Mouse (Mus musculus) limb, embryonic 15.5 days (tissue): Measurements from ENCODE around the gene Calm1. TPM values are rescaled to one million over a fixed set of nuclear protein-coding genes. Genes with fewer than 3 reads are reported as not detected.

Experiments
- ATAC-seq: fragments of 200-750 bp; cut with Nextera tagmentation; 2 replicates; pipeline ENCODE4 v1.8.0; 2017; ENCODE audit warnings: low read depth, moderate TSS enrichment; ENCODE audit not compliant: insufficient number of reproducible peaks, low FRiP score, low TSS enrichment
- H3K27ac ChIP-seq: fragments of 300-500 bp; sonication (generic); 2 replicates; pipeline ENCODE4 v1.5.1; 2015; ENCODE audit warnings: moderate library complexity, mild to moderate bottlenecking, inconsistent platforms
- H3K27me3 ChIP-seq: fragments of 300-500 bp; sonication (generic); 2 replicates; pipeline ENCODE4 v1.6.1; 2015; ENCODE audit warnings: inconsistent platforms
- H3K36me3 ChIP-seq: fragments of 300-500 bp; sonication (generic); 2 replicates; pipeline ENCODE4 v1.6.1; 2015; ENCODE audit warnings: inconsistent platforms
- H3K4me1 ChIP-seq: fragments of 300-500 bp; sonication (generic); 2 replicates; pipeline ENCODE4 v1.6.1; 2015; ENCODE audit warnings: inconsistent platforms
- H3K4me2 ChIP-seq: fragments of 300-500 bp; sonication (generic); 2 replicates; pipeline ENCODE4 v1.6.1; 2015; ENCODE audit warnings: mild to moderate bottlenecking, inconsistent platforms
- H3K4me3 ChIP-seq: fragments of 300-500 bp; sonication (generic); 2 replicates; pipeline ENCODE4 v1.5.1; 2015; ENCODE audit warnings: mild to moderate bottlenecking, inconsistent platforms
- H3K9ac ChIP-seq: fragments of 300-500 bp; sonication (generic); 2 replicates; pipeline ENCODE4 v1.6.1; 2015; ENCODE audit warnings: inconsistent platforms
- H3K9me3 ChIP-seq: fragments of 300-500 bp; sonication (generic); 2 replicates; pipeline ENCODE4 v1.6.1; 2016; ENCODE audit warnings: inconsistent platforms
- WGBS: fragments of 180-500 bp; shearing (Covaris S2); methylation state at CpG from one replicate; pipeline ENCODE4 v1.1.7; 2015; 5-methylcytosine and 5-hydroxymethylcytosine counted together
- polyA plus RNA-seq: library from polyadenylated mRNA; unstranded; fragments of >200 nt; fragmentation: Nextera tagmentation; extraction: Ambion mirVana; gene quantifications from 2 replicates; pipeline ENCODE4 v1.2.1, GENCODE M21; 2015

Gene Calm1
- polyA plus RNA-seq, 1 experiment from 2014 or later = 1,465 TPM

GRCm38 (mm10) chr12:100200645-100201362 is 1.6 kb downstream of the Calm1 start:
- Histone ChIP-seq H3K9me3 (no peaks in the 10 kb centered on the region), H3K9ac (peak overlapping the region; percentile 93), H3K4me3 (peak overlapping the region; percentile 100), H3K4me1 (peaks cover 34% of the 10 kb centered on the region), H3K27ac (peak overlapping the region; percentile 91), H3K4me2 (peak overlapping the region; percentile 90), H3K27me3 (no peaks in the 10 kb centered on the region), H3K36me3 (peaks cover 31% of the 10 kb centered on the region)
- peak; percentile 13; the same call in 1 of the 2 replicates for ATAC-seq
- WGBS = 4% methylated on average over 29 of the region's 29 CpGs

DNA sequence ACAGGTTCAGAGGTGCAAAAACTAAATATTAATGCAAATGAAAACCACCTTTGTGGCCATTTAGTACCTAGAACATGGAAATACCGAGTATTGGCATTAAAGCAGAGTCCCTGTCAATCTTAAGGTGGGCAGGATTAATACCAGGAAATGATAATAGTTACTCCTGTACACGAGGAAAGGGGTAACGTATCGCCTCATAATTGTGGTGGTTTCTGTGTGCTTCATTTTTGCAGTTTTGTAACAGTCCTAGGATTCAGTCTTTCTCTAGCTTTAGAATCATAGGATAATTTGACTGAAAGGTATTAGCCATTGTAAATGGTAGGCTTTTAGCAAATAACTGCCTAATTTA is 2.1 kb downstream of the Calm1 start:
- Histone ChIP-seq H3K27me3 (no peaks in the 10 kb centered on the region), H3K4me3 (peak overlapping the region; percentile 100), H3K9ac (no peak overlapping the region), H3K4me1 (peaks cover 34% of the 10 kb centered on the region), H3K4me2 (peak overlapping the region; percentile 90), H3K27ac (no peak overlapping the region), H3K9me3 (no peaks in the 10 kb centered on the region), H3K36me3 (peaks cover 37% of the 10 kb centered on the region)
- WGBS = 20% methylated on average over 4 of the region's 4 CpGs
- no peak for ATAC-seq

DNA sequence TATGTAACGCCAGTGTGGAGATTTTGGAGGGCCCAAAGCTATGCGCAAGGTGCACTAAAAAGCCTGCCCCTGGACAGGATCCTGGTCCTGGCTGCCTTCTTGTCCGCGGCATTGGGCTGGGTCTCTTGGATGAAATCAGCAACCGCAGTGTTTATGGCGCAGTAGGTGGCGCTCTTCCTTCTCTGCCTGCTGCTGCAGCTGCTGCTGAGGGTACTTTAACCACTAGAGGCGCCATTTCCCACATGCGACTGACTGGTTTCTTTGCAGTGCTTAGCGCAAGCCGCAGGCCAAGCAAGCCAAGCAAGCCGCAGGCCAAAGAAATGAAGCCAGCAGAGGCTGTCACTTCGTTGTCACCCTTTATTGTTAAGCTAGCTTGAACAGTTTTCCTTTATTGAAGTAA is 2.6 kb downstream of the Calm1 start:
- WGBS = 1% methylated on average over 13 of the region's 13 CpGs
- ATAC-seq = no peak

GRCm38 (mm10) chr12:100203759-100204158 is 4.5 kb downstream of the Calm1 start:
- Histone ChIP-seq H3K27me3 (no peaks in the 10 kb centered on the region), H3K4me2 (no peak overlapping the region), H3K36me3 (peaks cover 61% of the 10 kb centered on the region), H3K4me3 (no peak overlapping the region), H3K4me1 (peaks cover 34% of the 10 kb centered on the region), H3K9me3 (no peaks in the 10 kb centered on the region), H3K27ac (no peak overlapping the region), H3K9ac (no peak overlapping the region)
- WGBS = 54% methylated on average over 3 of the region's 3 CpGs
- ATAC-seq = no peak

More for the DNA sequence above, 2.6 kb downstream of the Calm1 start:
- Histone ChIP-seq H3K36me3 (peaks cover 42% of the 10 kb centered on the region), H3K4me1 (peaks cover 34% of the 10 kb centered on the region), H3K27me3 (no peaks in the 10 kb centered on the region), H3K4me2 (peak overlapping the region; percentile 90), H3K9me3 (no peaks in the 10 kb centered on the region), H3K9ac (no peak overlapping the region), H3K27ac (no peak overlapping the region), H3K4me3 (peak overlapping the region; percentile 100)

- Histone ChIP-seq H3K36me3 (peaks cover 72% of the 10 kb centered on the region), H3K4me3 (no peak overlapping the region), H3K27ac (no peak overlapping the region), H3K4me2 (no peak overlapping the region), H3K9me3 (no peaks in the 10 kb centered on the region), H3K4me1 (peaks cover 31% of the 10 kb centered on the region), H3K9ac (no peak overlapping the region), H3K27me3 (no peaks in the 10 kb centered on the region)
- no peak for ATAC-seq
- WGBS = 91% methylated on average over 8 of the region's 8 CpGs
Measured at GRCm38 (mm10) chr12:100205156-100205555, 5.9 kb downstream of the Calm1 start.

GRCm38 (mm10) chr12:100206521-100206920 is 7.3 kb downstream of the Calm1 start:
- H3K4me1 ChIP-seq = peaks cover 34% of the 10 kb centered on the region
- no peaks in the 10 kb centered on the region for H3K27me3 ChIP-seq
- no peak overlapping the region for H3K4me3 ChIP-seq
- H3K36me3 ChIP-seq = peaks cover 72% of the 10 kb centered on the region
- 74% methylated on average over 3 of the region's 3 CpGs for WGBS
- H3K27ac ChIP-seq = no peak overlapping the region
- ATAC-seq = no peak
- H3K4me2 ChIP-seq = no peak overlapping the region
- H3K9me3 ChIP-seq = no peaks in the 10 kb centered on the region
- H3K9ac ChIP-seq = no peak overlapping the region

GRCm38 (mm10) chr12:100206926-100207325 is 7.7 kb downstream of the Calm1 start:
- H3K36me3 ChIP-seq = peaks cover 72% of the 10 kb centered on the region
- H3K4me1 ChIP-seq = peaks cover 31% of the 10 kb centered on the region
- WGBS = 70% methylated on average over 5 of the region's 5 CpGs
- no peak overlapping the region for H3K27ac ChIP-seq
- ATAC-seq = no peak
- no peak overlapping the region for H3K4me3 ChIP-seq
- H3K9ac ChIP-seq = no peak overlapping the region
- H3K9me3 ChIP-seq = no peaks in the 10 kb centered on the region
- no peaks in the 10 kb centered on the region for H3K27me3 ChIP-seq
- no peak overlapping the region for H3K4me2 ChIP-seq

GRCm38 (mm10) chr12:100209701-100210478 is 10.7 kb downstream of the Calm1 start:
- peak overlapping the region; percentile 59 for H3K27ac ChIP-seq
- WGBS = 76% methylated on average over 10 of the region's 10 CpGs

DNA sequence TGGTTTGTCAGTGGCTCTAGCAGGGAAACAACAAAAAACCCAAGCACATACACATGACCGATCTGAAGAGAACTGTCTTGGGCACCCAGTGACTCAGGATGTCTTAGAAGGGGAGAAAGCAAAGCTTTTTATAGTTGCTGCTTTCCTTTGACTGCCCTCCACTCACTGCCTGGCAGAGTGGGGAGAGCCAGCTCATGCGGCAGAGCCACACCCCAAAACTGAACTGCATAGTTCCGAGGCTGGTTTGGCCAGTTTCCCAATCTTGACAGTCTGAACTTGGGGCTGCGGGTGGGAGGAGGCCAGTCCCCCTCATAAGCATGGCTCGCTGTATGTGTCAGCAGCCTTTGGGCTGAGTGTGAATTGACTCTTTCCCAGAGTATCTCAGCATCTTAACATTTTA is 11.7 kb downstream of the Calm1 start:
- H3K36me3 ChIP-seq = peaks cover 39% of the 10 kb centered on the region
- no peaks in the 10 kb centered on the region for H3K9me3 ChIP-seq
- peak overlapping the region; percentile 59 for H3K27ac ChIP-seq
- no peak overlapping the region for H3K9ac ChIP-seq
- H3K4me3 ChIP-seq = no peak overlapping the region
- WGBS = 22% methylated on average over 5 of the region's 5 CpGs
- H3K4me1 ChIP-seq = peaks cover 13% of the 10 kb centered on the region
- H3K27me3 ChIP-seq = no peaks in the 10 kb centered on the region
- no peak overlapping the region for H3K4me2 ChIP-seq
- peak; percentile 67 for ATAC-seq

More at GRCm38 (mm10) chr12:100209701-100210478, 10.7 kb downstream of the Calm1 start:
- H3K9me3 ChIP-seq = no peaks in the 10 kb centered on the region
- no peak overlapping the region for H3K4me2 ChIP-seq
- no peak overlapping the region for H3K9ac ChIP-seq
- no peaks in the 10 kb centered on the region for H3K27me3 ChIP-seq
- H3K36me3 ChIP-seq = peaks cover 50% of the 10 kb centered on the region
- no peak overlapping the region for H3K4me3 ChIP-seq
- no peak for ATAC-seq
- peaks cover 13% of the 10 kb centered on the region for H3K4me1 ChIP-seq

- peaks cover 33% of the 10 kb centered on the region for H3K36me3 ChIP-seq
- H3K27ac ChIP-seq = peak overlapping the region; percentile 59
- WGBS = 79% methylated on average over 5 of the region's 5 CpGs
- no peak overlapping the region for H3K4me2 ChIP-seq
- H3K9me3 ChIP-seq = no peaks in the 10 kb centered on the region
- no peaks in the 10 kb centered on the region for H3K27me3 ChIP-seq
- peaks cover 13% of the 10 kb centered on the region for H3K4me1 ChIP-seq
- no peak for ATAC-seq
- H3K4me3 ChIP-seq = no peak overlapping the region
- H3K9ac ChIP-seq = no peak overlapping the region
Measured at GRCm38 (mm10) chr12:100211453-100212185, 12.4 kb downstream of the Calm1 start.

DNA sequence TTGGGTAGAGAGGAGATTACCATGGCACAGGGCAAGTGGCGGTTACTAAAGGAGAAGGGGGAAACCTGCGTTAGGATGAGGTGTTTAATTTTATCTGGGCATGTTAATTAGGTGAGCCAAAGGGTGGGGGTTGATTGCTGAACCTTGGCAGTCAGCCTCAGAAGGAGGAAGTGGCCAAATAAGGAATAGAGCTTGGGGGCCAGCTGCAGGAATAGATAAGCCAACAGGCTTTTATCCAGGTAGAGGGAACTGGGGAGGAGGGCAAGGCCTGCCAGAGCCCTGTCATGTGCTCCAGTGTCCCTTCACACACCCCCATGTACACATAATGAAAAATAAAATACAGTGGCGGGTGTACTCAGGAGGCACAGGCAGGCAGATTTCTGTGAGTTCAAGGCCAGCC is 13.2 kb downstream of the Calm1 start:
- no peak for ATAC-seq
- Histone ChIP-seq H3K27me3 (no peaks in the 10 kb centered on the region), H3K4me3 (no peak overlapping the region), H3K9ac (no peak overlapping the region), H3K9me3 (no peaks in the 10 kb centered on the region), H3K4me1 (peaks cover 13% of the 10 kb centered on the region), H3K27ac (no peak overlapping the region), H3K4me2 (no peak overlapping the region), H3K36me3 (peaks cover 25% of the 10 kb centered on the region)
- WGBS = 57% methylated on average over 3 of the region's 3 CpGs

DNA sequence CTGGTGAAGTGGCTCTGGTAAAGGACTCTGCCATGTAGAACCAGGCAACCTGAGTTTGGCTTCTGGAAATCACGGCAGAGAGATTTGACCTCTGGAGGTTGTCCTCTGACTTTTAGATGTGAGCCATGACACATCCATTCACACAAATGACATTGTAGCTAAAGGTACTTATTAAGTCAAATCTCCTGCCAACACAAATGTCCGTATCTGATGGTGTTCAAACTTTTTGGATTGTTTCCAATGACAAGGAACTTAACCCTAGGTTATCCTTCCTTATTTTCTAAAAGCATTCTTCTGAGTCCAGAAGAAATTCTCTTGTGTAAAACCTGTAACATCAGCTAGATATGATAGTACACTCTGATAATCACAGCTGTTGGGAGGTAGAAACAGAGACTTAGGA is 13.9 kb downstream of the Calm1 start:
- Histone ChIP-seq H3K9ac (no peak overlapping the region), H3K27ac (no peak overlapping the region), H3K4me2 (no peak overlapping the region), H3K27me3 (no peaks in the 10 kb centered on the region), H3K4me1 (peaks cover 13% of the 10 kb centered on the region), H3K9me3 (no peaks in the 10 kb centered on the region), H3K36me3 (peaks cover 17% of the 10 kb centered on the region), H3K4me3 (no peak overlapping the region)
- 59% methylated on average over 2 of the region's 2 CpGs for WGBS
- no peak for ATAC-seq
